8 mouse cellular contexts compared by ENCODE assay signal in the genomic region with DNA sequence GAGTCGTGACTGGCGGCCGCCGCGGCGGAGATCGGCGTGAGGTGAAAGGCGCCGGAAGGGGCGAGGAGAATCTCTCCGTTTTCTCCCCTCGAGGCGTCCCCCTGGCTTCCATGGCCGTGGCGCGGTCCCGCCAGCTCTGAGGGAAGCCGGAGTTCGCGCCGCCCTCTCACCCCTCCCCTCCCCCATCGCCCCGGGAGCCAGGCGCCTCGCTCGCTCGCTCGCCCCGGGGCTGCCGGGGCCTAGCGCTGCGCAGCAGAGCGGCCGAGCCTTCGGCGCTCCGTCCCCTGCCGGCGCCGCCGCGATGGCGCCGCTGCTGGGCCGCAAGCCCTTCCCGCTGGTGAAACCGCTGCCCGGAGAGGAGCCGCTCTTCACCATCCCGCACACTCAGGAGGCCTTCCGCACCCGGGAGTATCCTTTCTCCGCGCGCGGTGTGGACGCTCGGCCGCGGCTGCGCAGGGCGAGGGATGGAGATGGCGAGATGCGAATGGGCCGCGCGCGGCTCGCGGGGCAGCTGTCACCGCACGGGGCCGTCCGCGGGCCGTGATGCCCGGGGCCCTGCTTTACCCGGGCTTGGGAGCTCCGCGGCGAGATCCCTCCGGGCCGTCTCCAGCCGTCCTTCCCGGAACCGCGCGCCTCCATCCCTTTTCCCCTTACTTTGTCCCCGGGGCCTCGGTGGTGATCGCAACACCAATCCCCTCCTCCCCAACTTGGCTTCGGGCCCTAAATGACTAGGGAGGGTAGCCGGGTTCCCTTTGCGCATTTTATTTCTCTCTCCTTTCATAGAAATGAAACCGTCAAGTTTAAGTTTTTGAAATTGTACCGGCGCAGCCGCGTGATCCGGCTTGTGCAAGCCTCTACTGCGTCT. TPM values are rescaled to one million over a fixed set of nuclear protein-coding genes. Genes with fewer than 3 reads are reported as not detected.
DNase-seq lines count a peak whose midpoint lies in the region; ATAC-seq lines count a peak whose summit lies in the region.

No protein-coding gene starts in this region.

- DNase-seq in kidney, adult 11 months = peak; percentile 31
- DNase-seq in kidney, postnatal 14 days = no peak
- DNase-seq in adrenal gland, postnatal 36 days = peak; percentile 82 to 91
- no peak for DNase-seq in limb, embryonic 11.5 days (ENCODE audit: low spot score)
- DNase-seq in mesoderm, embryonic 11.5 days (ENCODE audit: low read depth, low spot score) = peak; percentile 38

- H3K4me1 ChIP-seq in heart, embryonic 16.5 days (ENCODE audit: control insufficient read depth, insufficient read depth, low read length) = peaks cover 22% of the 10 kb centered on the region
- peaks cover 14% of the 10 kb centered on the region for H3K4me1 ChIP-seq in limb, embryonic 11.5 days (ENCODE audit: control insufficient read depth, insufficient read depth, low read length)
- H3K4me1 ChIP-seq in stomach, embryonic 16.5 days (ENCODE audit: control insufficient read depth, insufficient read depth, low read length) = peaks cover 27% of the 10 kb centered on the region

- peak overlapping the region; percentile 98 for H3K9ac ChIP-seq in heart, embryonic 16.5 days (ENCODE audit: low read length)
- H3K9ac ChIP-seq in limb, embryonic 11.5 days (ENCODE audit: low read length) = peak overlapping the region; percentile 99
- H3K9ac ChIP-seq in stomach, embryonic 16.5 days (ENCODE audit: low read length) = peak overlapping the region; percentile 98

- H3K9me3 ChIP-seq in heart, embryonic 16.5 days (replicated peaks; ENCODE audit: control insufficient read depth, low read length) = no peaks in the 10 kb centered on the region
- no peaks in the 10 kb centered on the region for H3K9me3 ChIP-seq in limb, embryonic 11.5 days (ENCODE audit: control insufficient read depth, low read length)
- peaks cover 4% of the 10 kb centered on the region; the same call in 1 of the 2 replicates for H3K9me3 ChIP-seq in stomach, embryonic 16.5 days (replicated peaks; ENCODE audit: control insufficient read depth, low read length)

- H3K4me3 ChIP-seq in heart, embryonic 16.5 days (ENCODE audit: low read length) = peak overlapping the region; percentile 98
- H3K4me3 ChIP-seq in limb, embryonic 11.5 days (ENCODE audit: low read depth, low read length) = peak overlapping the region; percentile 99
- peak overlapping the region; percentile 98 for H3K4me3 ChIP-seq in stomach, embryonic 16.5 days (replicated peaks; ENCODE audit: low read length)

- ATAC-seq in erythroid progenitor cell, adult 5-6 weeks (replicated peaks; ENCODE audit: low FRiP score, poor library complexity, severe bottlenecking) = peak; percentile 64
- peak; percentile 56 for ATAC-seq in heart, embryonic 16.5 days (replicated peaks; ENCODE audit: extremely low read depth, insufficient read depth, low FRiP score)
- ATAC-seq in limb, embryonic 11.5 days (ENCODE audit: insufficient number of reproducible peaks, low FRiP score, low TSS enrichment, low read depth) = peak; percentile 69
- ATAC-seq in stomach, embryonic 16.5 days (ENCODE audit: insufficient read depth, low FRiP score) = peak; percentile 55

- peak overlapping the region; percentile 94 for H3K27ac ChIP-seq in heart, embryonic 16.5 days (ENCODE audit: low read length)
- H3K27ac ChIP-seq in limb, embryonic 11.5 days (replicated peaks; ENCODE audit: low read depth, low read length) = peak overlapping the region; percentile 97
- peak overlapping the region; percentile 97 for H3K27ac ChIP-seq in stomach, embryonic 16.5 days (ENCODE audit: low read length)

- no peaks in the 10 kb centered on the region for H3K27me3 ChIP-seq in heart, embryonic 16.5 days (ENCODE audit: control insufficient read depth, insufficient read depth, low read length)
- no peaks in the 10 kb centered on the region for H3K27me3 ChIP-seq in limb, embryonic 11.5 days (ENCODE audit: control insufficient read depth, insufficient read depth, low read length)
- H3K27me3 ChIP-seq in stomach, embryonic 16.5 days (ENCODE audit: control insufficient read depth, insufficient read depth, low read length) = no peaks in the 10 kb centered on the region

- H3K4me2 ChIP-seq in heart, embryonic 16.5 days (ENCODE audit: low read depth, low read length) = peak overlapping the region; percentile 78
- peak overlapping the region; percentile 73 for H3K4me2 ChIP-seq in limb, embryonic 11.5 days (ENCODE audit: low read depth, severe bottlenecking)
- peak overlapping the region; percentile 78 for H3K4me2 ChIP-seq in stomach, embryonic 16.5 days (ENCODE audit: low read depth, low read length)

- H3K36me3 ChIP-seq in heart, embryonic 16.5 days (ENCODE audit: control insufficient read depth, insufficient read depth) = peaks cover 3% of the 10 kb centered on the region; the same call in 1 of the 2 replicates
- H3K36me3 ChIP-seq in limb, embryonic 11.5 days (ENCODE audit: control insufficient read depth, insufficient read depth, low read length) = no peaks in the 10 kb centered on the region
- no peaks in the 10 kb centered on the region for H3K36me3 ChIP-seq in stomach, embryonic 16.5 days (ENCODE audit: control insufficient read depth, insufficient read depth, low read length)

- under 1% methylated on average over 101 of the region's 102 CpGs for WGBS in heart, embryonic 16.5 days
- WGBS in limb, embryonic 11.5 days = under 1% methylated on average over 91 of the region's 102 CpGs
- under 1% methylated on average over 102 of the region's 102 CpGs for WGBS in stomach, embryonic 16.5 days

RNA-seq across cellular contexts. Expression of a gene that starts 0.5 kb away (rescaled TPM):
- 10 to 100 TPM; 72.1 to 90.4 TPM for total RNA-seq in adrenal gland, postnatal 36 days (2021)
- total RNA-seq in erythroid progenitor cell, adult 5-6 weeks (2015; ENCODE audit: low replicate concordance) = 115 TPM in 2 replicates
- total RNA-seq in erythroid progenitor cell, adult 5-6 weeks (2017; ENCODE audit: low replicate concordance) = 201 and 287 TPM in 2 replicates
- polyA plus RNA-seq in heart, embryonic 16.5 days (2015; fragmentation: Nextera tagmentation; extraction: Ambion mirVana) = 21.1 and 22.9 TPM in 2 replicates
- polyA plus RNA-seq in limb, embryonic 11.5 days (2014; fragmentation: Nextera tagmentation; extraction: Ambion mirVana) = 71.5 and 77.1 TPM in 2 replicates
- 24.3 and 28.5 TPM in 2 replicates for polyA plus RNA-seq in stomach, embryonic 16.5 days (2015; fragmentation: Nextera tagmentation; extraction: Ambion mirVana)

RNA-seq across cellular contexts. Expression of a gene that starts 19.5 kb away (rescaled TPM):
- total RNA-seq in adrenal gland, postnatal 36 days (2021) = 10 to 100 TPM; 72.6 to 77.5 TPM
- 24.1 and 35.6 TPM in 2 replicates for total RNA-seq in erythroid progenitor cell, adult 5-6 weeks (2015; ENCODE audit: low replicate concordance)
- total RNA-seq in erythroid progenitor cell, adult 5-6 weeks (2017; ENCODE audit: low replicate concordance) = 13.5 and 24.4 TPM in 2 replicates
- 40.1 and 47.7 TPM in 2 replicates for polyA plus RNA-seq in heart, embryonic 16.5 days (2015; fragmentation: Nextera tagmentation; extraction: Ambion mirVana)
- polyA plus RNA-seq in limb, embryonic 11.5 days (2014; fragmentation: Nextera tagmentation; extraction: Ambion mirVana) = 39.5 and 45.6 TPM in 2 replicates
- 50.1 and 54.6 TPM in 2 replicates for polyA plus RNA-seq in stomach, embryonic 16.5 days (2015; fragmentation: Nextera tagmentation; extraction: Ambion mirVana)

RNA-seq across cellular contexts. Expression of a gene that starts 38.1 kb away (rescaled TPM):
- total RNA-seq in adrenal gland, postnatal 36 days (2021) = 10 to 100 TPM; 28.9 to 40.9 TPM
- total RNA-seq in erythroid progenitor cell, adult 5-6 weeks (2015; ENCODE audit: low replicate concordance) = 5.4 and 6.5 TPM in 2 replicates
- total RNA-seq in erythroid progenitor cell, adult 5-6 weeks (2017; ENCODE audit: low replicate concordance) = 13.6 and 26.6 TPM in 2 replicates
- polyA plus RNA-seq in heart, embryonic 16.5 days (2015; fragmentation: Nextera tagmentation; extraction: Ambion mirVana) = 18.9 and 20.3 TPM in 2 replicates
- 21.4 and 22.5 TPM in 2 replicates for polyA plus RNA-seq in limb, embryonic 11.5 days (2014; fragmentation: Nextera tagmentation; extraction: Ambion mirVana)
- polyA plus RNA-seq in stomach, embryonic 16.5 days (2015; fragmentation: Nextera tagmentation; extraction: Ambion mirVana) = 23.9 and 26.4 TPM in 2 replicates

Comparison
In these comparisons a context has a peak if more than half of its experiments do, and no peak if none do; other contexts are left out.
1. DNase-seq: peak in kidney, adult 11 months (single experiment), adrenal gland, postnatal 36 days (2 of 2) and mesoderm, embryonic 11.5 days (single experiment); none in kidney, postnatal 14 days (single experiment) and limb, embryonic 11.5 days (single experiment).
2. Peak in every context shown above with its lines, with median percentiles within 50 percentile points of each other: ATAC-seq, H3K27ac ChIP-seq, H3K4me2 ChIP-seq, H3K4me3 ChIP-seq and H3K9ac ChIP-seq.